Comparison of ENCODE assay signal across 8 mouse cellular contexts in genomic region chr1:36511289-36512021, GRCm38 (mm10). TPM values are rescaled to one million over a fixed set of nuclear protein-coding genes. Genes with fewer than 3 reads are reported as not detected.
DNase-seq lines count a peak whose midpoint lies in the region; ATAC-seq and TF ChIP-seq lines count a peak whose summit lies in the region.

Gene Cnnm3, plus strand, starts transcription at chr1:36511867.

- no peak; the same call in 1 of the 2 replicates for TF ChIP-seq EP300 in lung, postnatal 0 days (IDR thresholded peaks at IDR 0.05)

- no peaks in the 10 kb centered on the region for H3K27me3 ChIP-seq in hindbrain, embryonic 10.5 days (ENCODE audit: insufficient read depth, poor library complexity, severe bottlenecking)
- no peaks in the 10 kb centered on the region for H3K27me3 ChIP-seq in lung, postnatal 0 days (replicated peaks; ENCODE audit: insufficient read depth, low read length)

- H3K4me3 ChIP-seq in hindbrain, embryonic 10.5 days: peak within 1 kb of the TSS; percentile 94
- peak within 1 kb of the TSS; percentile 97 for H3K4me3 ChIP-seq in lung, postnatal 0 days (ENCODE audit: low read depth, low read length)

- peak within 1 kb of the TSS; percentile 96 for H3K27ac ChIP-seq in hindbrain, embryonic 10.5 days
- H3K27ac ChIP-seq in lung, postnatal 0 days (ENCODE audit: low read length): peak within 1 kb of the TSS; percentile 98

- peak; percentile 81 for DNase-seq in MEL-GATA-1-ER (ENCODE audit: extremely low read depth, low read depth)
- peak; percentile 100 for DNase-seq in cerebellum, adult 8-10 months
- peak; percentile 100 for DNase-seq in hindbrain, embryonic 10.5 days (ENCODE audit: low spot score)
- DNase-seq in layer of hippocampus, adult 9-11 months: peak; percentile 98
- DNase-seq in lung, postnatal 0 days (ENCODE audit: low spot score): peak; percentile 98
- peak; percentile 100 for DNase-seq in ovary, postnatal 14 days (ENCODE audit: low spot score)
- DNase-seq in thymus, postnatal 14 days: peak; percentile 100

- peak within 1 kb of the TSS; percentile 82 for H3K9ac ChIP-seq in lung, postnatal 0 days (replicated peaks; ENCODE audit: low read depth)

- H3K4me1 ChIP-seq in hindbrain, embryonic 10.5 days (replicated peaks): peaks cover 32% of the 10 kb centered on the region
- H3K4me1 ChIP-seq in lung, postnatal 0 days (ENCODE audit: insufficient read depth, low read depth, low read length): peaks cover 17% of the 10 kb centered on the region; the same call in 1 of the 2 replicates

- peak within 1 kb of the TSS; percentile 98 for H3K4me2 ChIP-seq in lung, postnatal 0 days (replicated peaks; ENCODE audit: low read depth, low read length)

- peak; percentile 87 for ATAC-seq in frontal cortex, adult (ENCODE audit: low TSS enrichment)
- ATAC-seq in lung, postnatal 0 days: peak; percentile 99

- TF ChIP-seq CTCF in lung, postnatal 0 days (IDR thresholded peaks at IDR 0.05): peak; percentile 63

- WGBS in hindbrain, embryonic 10.5 days: 2% methylated on average over 51 of the region's 51 CpGs
- 2% methylated on average over 39 of the region's 51 CpGs for WGBS in lung, postnatal 0 days

- no peaks in the 10 kb centered on the region for H3K9me3 ChIP-seq in hindbrain, embryonic 10.5 days
- H3K9me3 ChIP-seq in lung, postnatal 0 days (ENCODE audit: low read length): no peaks in the 10 kb centered on the region

- H3K36me3 ChIP-seq in hindbrain, embryonic 10.5 days: peaks cover 35% of the 10 kb centered on the region
- no peaks in the 10 kb centered on the region for H3K36me3 ChIP-seq in lung, postnatal 0 days (ENCODE audit: insufficient read depth, low read length)

RNA-seq across cellular contexts. Expression of gene Cnnm3, which starts in this region (rescaled TPM):
- polyA plus RNA-seq in hindbrain, embryonic 10.5 days (2016; fragmentation: Nextera tagmentation; extraction: Ambion mirVana): 3.2 and 3.5 TPM in 2 replicates
- 3.3 TPM in 2 replicates for polyA plus RNA-seq in lung, postnatal 0 days (2015; fragmentation: Nextera tagmentation; extraction: Ambion mirVana)

Comparison
In these comparisons a context has a peak if more than half of its experiments do, and no peak if none do; other contexts are left out.
1. Peak in every context shown above with its lines: DNase-seq, ATAC-seq, H3K4me3 ChIP-seq and H3K27ac ChIP-seq.